Mouse (Mus musculus) heart, adult 2 months (tissue): ENCODE results near the gene P2ry12.

Source experiments
- CTCF ChIP-seq: fragments of 200-600 bp; IDR thresholded peaks from 2 replicates; pipeline ENCODE4 v1.8.1; 2022; ENCODE audit warnings: antibody characterized with exemption, mild to moderate bottlenecking, moderate library complexity
- EP300 ChIP-seq: fragments of 200-500 bp; IDR thresholded peaks from 2 replicates; pipeline ENCODE4 v1.6.1; 2011; ENCODE audit warnings: low read depth, low read length, control low read depth; ENCODE audit not compliant: insufficient read depth
- POLR2A ChIP-seq: fragments of 200-500 bp; IDR thresholded peaks from 2 replicates; pipeline ENCODE4 v1.6.1; 2011; ENCODE audit warnings: mild to moderate bottlenecking, low read depth, low read length, control low read depth; ENCODE audit not compliant: insufficient read depth

DNA sequence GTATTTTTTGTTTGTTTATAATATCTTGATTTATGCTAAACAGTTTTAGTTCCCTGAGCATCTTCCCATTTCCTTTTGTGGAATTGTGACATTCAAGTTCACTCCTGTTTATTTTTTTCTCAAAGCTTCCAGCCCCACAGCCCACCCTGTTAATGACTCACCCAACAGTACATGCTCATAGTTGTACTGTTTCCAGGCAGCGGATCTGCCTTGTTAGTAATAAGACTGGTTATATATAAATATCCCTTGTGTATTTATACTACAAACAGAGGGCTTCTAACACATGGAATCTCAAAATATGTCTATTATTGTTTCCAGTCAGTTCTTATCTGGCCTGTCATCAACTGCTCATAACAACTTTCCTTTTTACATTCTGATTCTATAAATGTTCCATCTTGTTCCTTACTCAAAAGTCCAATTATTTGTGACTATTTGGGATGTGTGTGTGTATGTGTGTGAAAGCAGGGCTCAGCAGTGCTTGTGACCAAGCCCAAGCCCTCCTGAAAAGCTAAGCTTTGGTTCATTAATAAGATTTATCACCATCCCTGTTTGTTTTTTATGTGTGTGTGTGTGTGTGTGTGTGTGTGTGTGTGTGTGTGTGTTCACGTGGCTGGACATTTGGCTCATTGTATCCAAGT lies 95.1 kb downstream of the P2ry12 start:
- TF ChIP-seq POLR2A, result no peak
- no peak for TF ChIP-seq CTCF
- TF ChIP-seq EP300, result no peak
